Mouse (Mus musculus): ENCODE data around the gene Defb29. TPM values are rescaled to one million over a fixed set of nuclear protein-coding genes. Genes with fewer than 3 reads are reported as not detected.

The Defb29 gene
- polyA plus RNA-seq, 1 experiment from 2014 or later: not detected

GRCm38 (mm10) chr2:152553774-152554423 lies 14.0 kb upstream of the Defb29 start:
- DNase-seq (ENCODE audit: low spot score): no peak
- 13% methylated on average over 16 of the region's 16 CpGs for WGBS
- Histone ChIP-seq H3K9me3 (no peaks in the 10 kb centered on the region), H3K36me3 (no peaks in the 10 kb centered on the region), H3K27me3 (ENCODE audit: insufficient read depth, poor library complexity, severe bottlenecking) (0 out of 2 replicates have a peak, but pooled peaks cover 4% of the 10 kb centered on the region), H3K4me3 (no peak overlapping the region), H3K4me1 (no peaks in the 10 kb centered on the region), H3K27ac (no peak overlapping the region)

- WGBS: 80% methylated on average over 5 of the region's 5 CpGs
- H3K4me3 ChIP-seq: no peak overlapping the region
- no peak for DNase-seq (ENCODE audit: low spot score)
- no peaks in the 10 kb centered on the region for H3K36me3 ChIP-seq
- no peaks in the 10 kb centered on the region for H3K9me3 ChIP-seq
- no peaks in the 10 kb centered on the region for H3K4me1 ChIP-seq
- H3K27ac ChIP-seq: no peak overlapping the region
- 0 out of 2 replicates have a peak, but pooled peaks cover 4% of the 10 kb centered on the region for H3K27me3 ChIP-seq (ENCODE audit: insufficient read depth, poor library complexity, severe bottlenecking)
Measured at GRCm38 (mm10) chr2:152548124-152548523, 8.2 kb upstream of the Defb29 start.

GRCm38 (mm10) chr2:152544691-152545090 lies 4.8 kb upstream of the Defb29 start:
- Histone ChIP-seq H3K27me3 (ENCODE audit: insufficient read depth, poor library complexity, severe bottlenecking) (no peaks in the 10 kb centered on the region), H3K9me3 (no peaks in the 10 kb centered on the region), H3K4me3 (no peak overlapping the region), H3K36me3 (no peaks in the 10 kb centered on the region), H3K4me1 (no peaks in the 10 kb centered on the region), H3K27ac (no peak overlapping the region)
- WGBS: 22% methylated on average over 4 of the region's 4 CpGs
- no peak for DNase-seq (ENCODE audit: low spot score)

- WGBS: 72% methylated on average over 4 of the region's 4 CpGs
- no peaks in the 10 kb centered on the region for H3K36me3 ChIP-seq
- H3K27ac ChIP-seq: no peak overlapping the region
- no peaks in the 10 kb centered on the region for H3K4me1 ChIP-seq
- no peak for DNase-seq (ENCODE audit: low spot score)
- H3K27me3 ChIP-seq (ENCODE audit: insufficient read depth, poor library complexity, severe bottlenecking): no peaks in the 10 kb centered on the region
- no peak overlapping the region for H3K4me3 ChIP-seq
- H3K9me3 ChIP-seq: no peaks in the 10 kb centered on the region
Measured at GRCm38 (mm10) chr2:152543478-152543877, 3.6 kb upstream of the Defb29 start.

GRCm38 (mm10) chr2:152542897-152543296 lies 3.0 kb upstream of the Defb29 start:
- Histone ChIP-seq H3K4me3 (no peak overlapping the region), H3K27ac (no peak overlapping the region), H3K36me3 (no peaks in the 10 kb centered on the region), H3K27me3 (ENCODE audit: insufficient read depth, poor library complexity, severe bottlenecking) (no peaks in the 10 kb centered on the region), H3K9me3 (no peaks in the 10 kb centered on the region), H3K4me1 (no peaks in the 10 kb centered on the region)
- no peak for DNase-seq (ENCODE audit: low spot score)
- 65% methylated on average over 2 of the region's 2 CpGs for WGBS

- H3K4me3 ChIP-seq: no peak overlapping the region
- 86% methylated on average over 9 of the region's 9 CpGs for WGBS
- 0 out of 2 replicates have a peak, but pooled peaks cover 3% of the 10 kb centered on the region for H3K27me3 ChIP-seq (ENCODE audit: insufficient read depth, poor library complexity, severe bottlenecking)
- H3K36me3 ChIP-seq: no peaks in the 10 kb centered on the region
- no peaks in the 10 kb centered on the region for H3K9me3 ChIP-seq
- no peak for DNase-seq (ENCODE audit: low spot score)
- H3K4me1 ChIP-seq: no peaks in the 10 kb centered on the region
- no peak overlapping the region for H3K27ac ChIP-seq
Measured at GRCm38 (mm10) chr2:152541979-152542378, 2.1 kb upstream of the Defb29 start.

GRCm38 (mm10) chr2:152517981-152518380 lies 21.9 kb downstream of the Defb29 start, which contains the start of gene Defb28:
TSS of gene Defb28 (plus strand) at chr2:152518255.
- no peaks in the 10 kb centered on the region for H3K9me3 ChIP-seq
- no peaks in the 10 kb centered on the region for H3K36me3 ChIP-seq
- no peaks in the 10 kb centered on the region for H3K27me3 ChIP-seq (ENCODE audit: insufficient read depth, poor library complexity, severe bottlenecking)
- no peak within 1 kb of the TSS for H3K4me3 ChIP-seq
- DNase-seq (ENCODE audit: low spot score): no peak
- WGBS: 70% methylated on average over 4 of the region's 4 CpGs
- no peak within 1 kb of the TSS for H3K27ac ChIP-seq
- H3K4me1 ChIP-seq: no peaks in the 10 kb centered on the region

- no peaks in the 10 kb centered on the region for H3K36me3 ChIP-seq
- H3K4me1 ChIP-seq: no peaks in the 10 kb centered on the region
- no peak overlapping the region for H3K4me3 ChIP-seq
- H3K27me3 ChIP-seq (ENCODE audit: insufficient read depth, poor library complexity, severe bottlenecking): no peaks in the 10 kb centered on the region
- 82% methylated on average over 4 of the region's 4 CpGs for WGBS
- no peak overlapping the region for H3K27ac ChIP-seq
- no peaks in the 10 kb centered on the region for H3K9me3 ChIP-seq
- no peak for DNase-seq (ENCODE audit: low spot score)
Measured at GRCm38 (mm10) chr2:152516084-152516483, 23.8 kb downstream of the Defb29 start.

GRCm38 (mm10) chr2:152511592-152511991 lies 28.3 kb downstream of the Defb29 start, which contains the start of gene Defb26:
TSS of gene Defb26 (minus strand) at chr2:152511692.
- Histone ChIP-seq H3K36me3 (no peaks in the 10 kb centered on the region), H3K9me3 (no peaks in the 10 kb centered on the region), H3K27me3 (ENCODE audit: insufficient read depth, poor library complexity, severe bottlenecking) (no peaks in the 10 kb centered on the region), H3K4me3 (no peak within 1 kb of the TSS), H3K4me1 (no peaks in the 10 kb centered on the region), H3K27ac (no peak within 1 kb of the TSS)
- no peak for DNase-seq (ENCODE audit: low spot score)
- WGBS: 77% methylated on average over 1 of the region's 1 CpGs

GRCm38 (mm10) chr2:152503950-152504349 lies 35.9 kb downstream of the Defb29 start:
- DNase-seq (ENCODE audit: low spot score): no peak
- WGBS: 74% methylated on average over 2 of the region's 2 CpGs
- no peaks in the 10 kb centered on the region for H3K4me1 ChIP-seq

GRCm38 (mm10) chr2:152500863-152501229 lies 39.1 kb downstream of the Defb29 start:
- Histone ChIP-seq H3K9me3 (no peaks in the 10 kb centered on the region), H3K4me1 (no peaks in the 10 kb centered on the region), H3K27me3 (ENCODE audit: insufficient read depth, poor library complexity, severe bottlenecking) (no peaks in the 10 kb centered on the region), H3K27ac (no peak overlapping the region), H3K36me3 (no peaks in the 10 kb centered on the region), H3K4me3 (no peak overlapping the region)
- no peak for DNase-seq (ENCODE audit: low spot score)
- WGBS: 76% methylated on average over 6 of the region's 6 CpGs

More at GRCm38 (mm10) chr2:152503950-152504349, 35.9 kb downstream of the Defb29 start:
- no peaks in the 10 kb centered on the region for H3K27me3 ChIP-seq (ENCODE audit: insufficient read depth, poor library complexity, severe bottlenecking)
- no peak overlapping the region for H3K27ac ChIP-seq
- H3K4me3 ChIP-seq: no peak overlapping the region
- no peaks in the 10 kb centered on the region for H3K9me3 ChIP-seq
- H3K36me3 ChIP-seq: no peaks in the 10 kb centered on the region

GRCm38 (mm10) chr2:152500204-152500862 lies 39.6 kb downstream of the Defb29 start:
- H3K27ac ChIP-seq: no peak overlapping the region
- 59% methylated on average over 7 of the region's 7 CpGs for WGBS
- no peaks in the 10 kb centered on the region for H3K36me3 ChIP-seq
- no peaks in the 10 kb centered on the region for H3K4me1 ChIP-seq
- no peaks in the 10 kb centered on the region for H3K9me3 ChIP-seq
- no peak overlapping the region for H3K4me3 ChIP-seq
- no peaks in the 10 kb centered on the region for H3K27me3 ChIP-seq (ENCODE audit: insufficient read depth, poor library complexity, severe bottlenecking)
- DNase-seq (ENCODE audit: low spot score): no peak

GRCm38 (mm10) chr2:152498020-152498419 lies 41.9 kb downstream of the Defb29 start:
- H3K27me3 ChIP-seq (ENCODE audit: insufficient read depth, poor library complexity, severe bottlenecking): no peaks in the 10 kb centered on the region
- H3K4me1 ChIP-seq: no peaks in the 10 kb centered on the region
- H3K27ac ChIP-seq: no peak overlapping the region
- DNase-seq (ENCODE audit: low spot score): no peak
- WGBS: 68% methylated on average over 6 of the region's 6 CpGs
- no peaks in the 10 kb centered on the region for H3K9me3 ChIP-seq
- no peaks in the 10 kb centered on the region for H3K36me3 ChIP-seq
- H3K4me3 ChIP-seq: no peak overlapping the region
